Mouse (Mus musculus) cerebral cortex, adult 2 months (tissue): ENCODE data around the gene Zfp954.

Source experiments
- WGBS: fragments of 180-500 bp; shearing (Covaris S2); methylation state at CpG from one replicate; pipeline ENCODE4 v1.1.7; 2018; 5-methylcytosine and 5-hydroxymethylcytosine counted together

The Zfp954 gene

DNA sequence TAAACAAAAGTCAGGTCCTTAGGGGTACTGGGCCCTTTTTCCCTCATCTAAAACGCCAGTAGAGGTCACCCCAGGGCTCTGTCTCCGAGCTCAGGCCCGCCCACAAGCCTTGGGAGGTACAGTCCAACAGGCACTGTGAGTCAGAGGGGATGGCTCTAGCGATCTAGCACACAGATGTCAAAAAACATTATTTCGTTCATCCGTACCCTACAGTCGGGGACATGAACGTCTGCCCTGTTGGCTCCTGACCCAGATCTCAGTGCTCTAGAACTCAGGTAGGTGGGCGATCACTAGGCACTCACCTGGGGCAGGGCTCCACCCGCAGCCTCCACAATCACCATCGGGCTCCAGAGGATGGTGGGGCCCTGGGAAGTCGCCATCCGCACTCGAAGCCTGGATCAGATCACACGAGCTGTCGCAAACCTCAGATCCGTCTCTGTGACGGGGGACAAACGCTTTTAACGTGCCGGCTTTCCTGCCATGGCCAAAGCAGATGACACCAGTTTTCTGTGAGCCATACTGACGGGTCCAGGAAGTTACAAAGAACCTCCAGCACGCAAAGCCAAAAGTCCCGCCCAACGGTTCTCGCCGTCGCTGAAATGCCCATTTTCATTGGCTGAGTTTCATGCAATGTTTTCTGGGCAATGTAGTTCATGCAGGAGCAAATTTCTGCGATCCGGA lies at the start of gene Zfp954:
Gene Zfp954, minus strand, starts transcription at position 568 of the 681 bp plus-strand sequence.
- WGBS = under 1% methylated on average over 30 of the region's 30 CpGs

DNA sequence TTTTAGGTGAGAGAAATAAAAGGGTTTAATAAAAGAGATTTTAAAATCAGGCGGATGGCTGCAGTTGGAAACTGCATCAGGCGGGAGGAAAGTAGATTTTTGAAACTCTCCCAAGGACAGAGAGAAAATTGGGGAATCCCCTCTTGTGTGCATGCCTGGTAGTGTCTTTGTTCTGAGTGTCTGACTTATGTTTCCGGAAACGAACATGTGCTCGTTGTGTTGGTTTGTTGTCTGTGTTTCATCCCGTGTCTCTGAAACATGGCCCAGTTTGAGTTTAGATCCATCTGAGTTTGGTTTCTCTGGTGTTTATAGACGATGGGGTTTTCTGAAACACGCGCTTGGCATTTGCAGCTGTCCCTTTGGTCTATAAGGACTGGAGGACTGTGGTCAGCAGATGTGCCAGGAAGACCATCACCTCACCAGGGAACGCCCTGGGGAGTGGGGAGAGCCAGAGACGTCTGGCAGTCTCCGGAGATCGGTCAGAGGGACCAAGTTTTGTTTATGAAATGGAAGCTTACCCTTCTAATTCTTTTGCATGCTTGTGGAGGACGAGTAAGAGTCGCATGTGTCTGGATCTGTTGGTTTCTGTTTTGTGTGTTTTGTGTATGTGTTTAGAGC lies 24.8 kb upstream of the Zfp954 start:
- WGBS = 90% methylated on average over 15 of the region's 15 CpGs

DNA sequence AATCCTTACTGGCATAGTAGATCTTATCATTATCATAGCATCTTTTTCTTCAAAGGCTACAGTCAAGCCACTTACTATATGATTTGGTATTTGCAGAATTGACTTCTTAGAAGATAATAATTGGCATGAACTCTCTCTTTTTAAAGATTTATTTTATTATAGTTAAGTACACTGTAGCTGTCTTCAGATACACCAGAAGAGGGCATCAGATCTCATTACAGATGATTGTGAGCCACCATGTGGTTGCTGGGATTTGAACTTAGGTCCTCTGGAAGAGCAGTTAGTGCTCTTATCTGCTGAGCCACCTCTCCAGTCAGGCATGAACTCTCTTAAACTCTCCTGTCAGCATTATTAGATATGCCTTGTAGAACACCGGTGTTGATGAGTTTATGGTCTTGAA lies 22.9 kb upstream of the Zfp954 start:
- 94% methylated on average over 1 of the region's 1 CpGs for WGBS

DNA sequence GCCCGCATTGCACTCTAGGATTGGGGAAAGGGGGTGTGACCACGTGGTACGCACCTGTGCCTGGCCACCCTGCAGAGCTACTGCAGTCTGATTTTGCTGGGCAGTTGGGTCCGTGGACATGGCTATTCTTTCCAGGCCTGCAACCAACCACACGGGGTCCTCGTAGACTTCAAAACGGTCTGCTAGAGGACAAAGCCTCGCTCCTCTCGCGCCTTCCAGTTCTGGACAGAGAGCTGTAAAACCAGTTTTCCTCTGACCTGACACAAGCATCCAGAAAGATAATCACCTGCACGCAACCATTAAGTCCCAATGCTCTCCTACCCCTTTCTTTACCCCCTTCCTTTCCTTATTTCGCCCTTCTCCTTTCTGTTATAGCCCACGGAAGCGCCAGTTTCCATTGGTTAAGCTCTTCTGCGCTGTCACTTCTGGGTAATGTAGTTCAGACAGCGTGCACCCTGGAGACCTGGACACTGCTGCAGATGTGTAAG lies 15.1 kb upstream of the Zfp954 start, which contains the start of gene Zfp773:
Gene Zfp773, minus strand, starts transcription at position 377 of the 488 bp plus-strand sequence.
- 2% methylated on average over 16 of the region's 16 CpGs for WGBS

DNA sequence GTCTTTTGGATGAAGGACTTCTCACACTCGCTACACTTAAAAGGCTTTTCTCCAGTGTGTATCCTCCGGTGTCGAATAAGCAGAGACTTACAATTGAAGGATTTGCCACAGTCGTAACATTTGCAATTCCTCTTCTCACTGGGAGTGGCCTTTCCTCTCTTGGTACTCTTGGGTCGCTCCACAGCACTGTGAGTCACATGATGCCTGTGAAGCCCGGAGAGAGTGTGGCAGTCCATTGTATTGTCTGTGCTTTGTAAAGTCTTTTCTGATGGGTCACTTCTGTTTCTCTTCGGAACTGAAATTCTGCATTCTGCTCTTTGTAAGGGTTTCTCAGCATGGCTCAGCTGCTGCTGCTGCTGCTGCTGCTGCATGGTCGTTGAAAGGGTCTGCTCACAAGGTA lies 11.5 kb upstream of the Zfp954 start:
- 66% methylated on average over 8 of the region's 8 CpGs for WGBS

DNA sequence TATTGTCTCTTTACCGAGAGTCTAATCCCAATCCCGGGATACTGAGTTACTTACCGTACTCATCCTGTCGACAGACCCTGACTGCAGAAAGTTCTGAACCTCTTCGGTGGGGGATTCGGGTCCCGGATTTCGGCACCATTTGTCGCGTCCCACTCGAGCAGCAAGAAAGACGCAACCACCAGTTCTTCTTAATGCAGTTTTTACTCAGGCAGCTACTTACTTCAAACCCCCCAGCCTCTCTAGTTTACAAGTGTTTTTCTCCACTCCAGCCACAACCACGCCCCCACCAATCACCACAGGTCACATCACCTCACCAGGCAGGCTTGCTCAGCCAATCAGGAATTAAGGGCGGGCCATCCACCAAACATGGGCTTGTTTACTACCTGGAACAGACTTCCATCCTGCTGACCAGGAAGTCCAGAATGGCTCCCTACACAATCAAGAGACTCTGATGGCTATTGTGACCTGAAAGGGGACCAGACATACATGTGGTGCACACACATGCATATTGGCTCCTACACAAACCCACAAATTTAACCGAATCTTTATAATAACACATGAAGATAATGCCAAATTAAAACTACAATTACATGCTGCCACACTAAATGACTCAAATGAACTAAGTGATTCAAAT lies 9.3 kb upstream of the Zfp954 start:
- WGBS = 95% methylated on average over 15 of the region's 15 CpGs

DNA sequence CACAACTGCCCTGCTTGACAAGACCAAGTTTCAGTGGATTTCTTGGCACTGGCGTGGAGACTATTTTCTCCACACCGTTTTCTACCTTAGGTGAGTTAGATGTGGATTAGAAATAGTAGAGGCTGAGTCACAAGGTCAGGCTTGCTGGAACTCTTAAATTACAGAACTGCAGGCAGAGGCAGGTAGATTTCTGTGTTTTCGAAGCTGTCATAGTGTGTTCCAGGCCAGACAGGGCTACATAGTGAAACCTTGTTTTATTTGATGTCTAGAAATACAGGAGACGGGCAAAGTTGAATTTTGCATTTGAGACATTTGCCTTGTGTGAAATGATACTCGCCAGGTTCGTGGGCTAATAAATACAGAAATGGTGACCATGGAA lies 303 bp upstream of the Zfp954 start:
- WGBS = 49% methylated on average over 6 of the region's 6 CpGs

DNA sequence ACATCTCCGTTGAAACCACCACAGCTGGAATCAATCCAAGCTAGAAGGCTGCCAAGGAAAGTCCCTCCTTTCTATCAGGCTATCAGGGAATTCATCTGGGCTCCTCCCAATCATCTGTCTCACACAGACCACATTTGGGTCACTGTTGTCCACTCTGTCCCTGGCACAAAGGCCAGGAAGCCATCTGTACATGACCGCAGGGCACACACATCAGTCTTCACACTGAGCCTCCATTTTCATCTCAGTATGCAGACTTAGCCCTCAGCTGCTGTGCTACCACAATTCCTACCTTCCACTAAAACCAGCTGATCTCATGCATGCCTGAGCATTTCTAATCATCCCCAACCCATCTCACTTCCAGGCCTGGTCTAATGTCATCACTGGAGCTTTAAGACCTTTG lies 2.8 kb downstream of the Zfp954 start:
- 73% methylated on average over 2 of the region's 2 CpGs for WGBS

DNA sequence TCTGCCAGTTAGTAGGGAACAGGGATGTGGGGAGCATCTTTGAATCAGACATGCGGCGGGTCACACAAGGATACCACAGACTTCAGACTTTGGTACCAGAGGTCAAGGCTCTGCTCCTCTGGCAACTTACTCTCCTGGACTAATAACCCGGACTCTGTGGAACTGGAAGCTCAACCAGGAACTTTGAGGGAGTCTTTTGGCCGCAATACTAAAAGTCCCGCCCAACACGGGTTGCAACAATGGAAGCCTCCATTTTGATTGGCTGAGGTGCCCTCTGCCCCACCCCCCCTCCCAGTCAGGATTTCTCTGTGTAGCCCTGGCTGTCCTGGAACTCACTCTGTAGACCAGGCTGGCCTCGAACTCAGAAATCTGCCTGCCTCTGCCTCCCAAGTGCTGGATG lies 12.8 kb downstream of the Zfp954 start:
- 94% methylated on average over 7 of the region's 7 CpGs for WGBS
